Mouse (Mus musculus) retina, embryonic 14.5 days (tissue): ENCODE measurements around the gene Adrb1.

Source experiments
- DNase-seq: peaks from one replicate; pipeline ENCODE4 v3.0.0-alpha.2; 2015; ENCODE audit warnings: low spot score

Adrb1 gene

DNA sequence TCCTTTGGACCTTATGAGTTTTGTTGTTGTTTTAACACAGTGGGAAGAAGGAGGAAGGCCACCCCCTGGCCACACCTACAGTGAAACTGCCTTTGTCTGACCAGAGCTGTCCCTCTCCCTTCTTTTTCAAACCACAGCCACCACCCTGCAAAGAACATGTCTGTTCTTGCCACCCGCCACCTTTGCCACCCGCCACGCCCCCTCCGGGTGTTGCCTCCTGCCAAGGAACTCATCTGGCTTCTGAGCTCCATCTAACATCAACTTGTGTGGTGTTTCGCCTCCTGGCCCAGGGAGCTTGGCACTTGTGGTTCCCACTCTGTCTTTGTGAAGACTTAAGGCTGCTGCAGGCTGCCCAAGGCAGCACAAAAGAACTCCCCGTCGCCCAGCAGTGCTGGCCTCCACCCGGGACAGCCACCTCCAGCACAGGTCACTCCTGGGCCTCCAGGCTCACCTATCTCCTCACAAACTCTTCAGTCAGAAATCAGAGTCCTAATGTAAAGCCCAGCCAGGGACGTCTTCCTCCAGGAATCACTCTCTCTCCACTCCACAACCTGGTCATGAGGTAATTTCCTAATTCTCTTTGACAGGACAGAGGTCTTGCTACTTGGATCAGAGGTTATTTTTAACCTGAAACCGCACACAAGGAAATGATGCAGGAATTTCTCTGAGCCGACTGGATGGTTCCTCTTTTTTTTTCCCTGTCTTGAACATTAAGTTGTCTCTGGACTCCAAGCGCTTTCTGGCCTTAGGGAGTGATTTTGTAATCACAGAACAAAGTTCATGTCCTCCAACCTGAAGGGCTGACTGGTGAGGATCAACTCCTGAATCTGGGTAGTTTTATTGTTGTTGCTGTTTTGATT lies 18.5 kb upstream of the Adrb1 start:
- DNase-seq: no peak

DNA sequence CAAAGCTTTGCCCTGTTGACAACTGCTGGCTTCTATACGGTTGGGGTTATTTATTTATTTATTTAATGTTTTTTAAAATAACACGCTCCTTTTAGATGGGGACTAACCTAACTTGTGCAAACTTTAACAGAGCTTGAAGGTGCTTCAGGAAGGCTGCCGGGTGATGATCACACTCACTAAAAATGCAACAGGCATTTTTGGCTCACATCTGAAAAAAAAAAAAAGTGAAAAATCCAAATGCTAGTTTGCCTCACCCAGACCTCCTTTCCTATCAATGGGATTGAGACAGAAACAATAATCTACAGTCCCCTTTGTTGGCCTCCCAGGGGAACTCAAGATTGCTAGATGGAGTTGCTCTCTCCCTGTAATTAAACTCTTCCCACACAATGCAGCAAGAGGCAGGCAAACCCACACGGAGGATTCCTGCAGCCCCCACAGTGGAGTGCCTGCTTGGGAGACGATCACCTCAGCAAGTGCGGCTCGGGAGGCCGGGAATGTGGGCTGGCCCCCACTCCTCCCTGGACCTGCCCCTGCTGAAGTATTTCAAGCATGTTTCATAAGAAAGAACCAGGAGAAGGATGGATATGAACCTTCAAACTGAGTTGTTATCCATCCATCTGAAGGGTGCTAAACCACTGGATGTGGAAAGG lies 16.8 kb upstream of the Adrb1 start:
- no peak for DNase-seq

DNA sequence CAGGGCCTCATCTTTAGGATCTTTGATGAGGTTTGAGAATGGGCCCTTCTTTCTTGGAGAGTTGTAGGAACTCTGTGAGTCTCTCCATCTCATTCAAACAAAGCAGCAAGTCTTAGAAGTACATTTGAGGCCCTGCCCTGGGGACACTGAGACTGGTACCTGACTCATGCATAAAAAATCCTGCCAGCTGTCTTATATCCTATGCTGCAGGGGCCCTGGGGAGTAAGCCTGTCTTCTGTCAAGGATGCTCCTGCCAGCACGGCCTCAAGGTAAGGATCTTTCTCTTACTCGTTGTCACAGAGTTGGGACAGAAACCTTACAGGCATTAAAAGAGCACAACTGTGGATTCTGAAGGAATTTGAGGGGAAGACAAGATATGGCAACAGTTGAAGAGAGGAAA lies 13.2 kb upstream of the Adrb1 start:
- no peak for DNase-seq

DNA sequence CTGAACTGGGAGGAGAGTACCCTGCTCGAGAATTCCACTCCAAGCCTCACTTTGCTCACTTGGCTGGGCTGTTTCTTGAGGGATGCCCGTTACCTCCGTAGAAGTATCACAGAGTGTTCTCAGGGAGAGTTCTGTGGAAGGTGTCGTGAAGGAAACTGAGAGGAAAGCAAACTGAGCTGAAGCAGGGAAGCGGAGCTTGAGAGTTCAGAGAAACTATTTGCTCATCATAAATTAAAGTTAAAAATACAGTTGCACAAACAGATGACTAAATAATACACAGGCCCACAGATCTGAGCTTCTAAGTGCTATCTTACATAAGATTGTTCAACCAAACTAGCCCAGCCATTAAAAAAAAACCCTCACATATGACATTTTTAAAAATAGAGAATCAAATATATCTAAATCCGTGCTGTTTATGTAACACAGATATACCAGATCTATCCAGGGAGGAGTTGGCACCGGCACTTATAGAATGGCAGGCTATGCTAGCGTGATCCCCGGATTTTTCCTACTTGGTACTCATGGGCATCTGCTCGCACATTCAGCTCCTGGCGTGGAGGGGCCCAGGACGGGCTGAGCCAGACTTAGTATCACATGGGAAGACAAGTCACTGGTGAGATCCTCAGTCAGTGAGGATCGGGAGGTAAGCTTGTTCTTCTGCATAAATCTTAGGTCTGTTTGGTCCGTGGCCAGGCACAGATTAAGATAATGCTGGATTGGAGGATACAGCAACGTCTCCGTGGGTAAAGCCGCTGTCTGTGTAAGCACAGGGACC lies 11.7 kb upstream of the Adrb1 start:
- DNase-seq: no peak

DNA sequence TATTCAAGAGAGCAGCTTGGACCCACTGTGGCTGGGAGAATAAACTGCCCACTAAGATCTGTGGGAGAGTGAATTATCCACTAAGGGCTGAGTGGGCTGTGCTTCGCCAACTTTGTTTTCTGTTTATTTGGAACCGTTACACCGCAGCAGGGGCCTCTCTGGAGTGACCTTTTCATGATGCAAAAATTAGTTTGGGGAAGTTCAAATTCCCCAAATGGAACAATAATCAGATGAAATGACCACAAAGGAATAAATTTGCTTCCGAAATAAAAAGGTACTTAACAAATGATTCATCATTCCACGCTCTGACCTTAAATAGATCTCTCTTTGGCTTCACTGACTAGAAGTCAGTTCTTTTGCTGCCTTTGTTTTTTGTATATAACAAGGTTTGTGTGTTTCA lies 8.4 kb upstream of the Adrb1 start:
- DNase-seq: no peak

DNA sequence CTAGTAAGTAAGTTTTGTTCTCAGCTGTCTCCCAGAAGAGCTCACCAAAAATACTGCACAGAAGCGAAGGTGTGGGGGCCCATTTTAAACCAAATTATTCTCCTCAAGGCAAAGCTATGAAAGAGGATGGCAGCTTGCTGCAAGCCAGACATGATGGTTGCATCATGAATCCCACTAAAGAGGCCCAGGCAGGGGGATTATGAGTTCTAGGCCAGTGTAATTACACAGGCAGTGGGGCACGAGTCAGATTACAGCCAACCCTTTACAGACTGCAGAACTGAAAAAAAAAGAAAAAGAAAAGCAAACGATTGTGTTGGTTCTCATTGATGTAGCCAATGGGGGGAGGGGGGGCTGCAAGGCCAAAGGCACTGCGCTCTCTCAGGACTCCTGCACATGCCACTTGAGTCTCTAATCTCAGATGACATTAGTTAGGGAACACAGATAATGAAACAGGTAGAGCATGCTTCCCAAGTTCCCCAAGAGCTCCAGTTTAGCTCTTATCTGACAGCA lies 7.3 kb upstream of the Adrb1 start:
- peak; percentile 40 for DNase-seq

DNA sequence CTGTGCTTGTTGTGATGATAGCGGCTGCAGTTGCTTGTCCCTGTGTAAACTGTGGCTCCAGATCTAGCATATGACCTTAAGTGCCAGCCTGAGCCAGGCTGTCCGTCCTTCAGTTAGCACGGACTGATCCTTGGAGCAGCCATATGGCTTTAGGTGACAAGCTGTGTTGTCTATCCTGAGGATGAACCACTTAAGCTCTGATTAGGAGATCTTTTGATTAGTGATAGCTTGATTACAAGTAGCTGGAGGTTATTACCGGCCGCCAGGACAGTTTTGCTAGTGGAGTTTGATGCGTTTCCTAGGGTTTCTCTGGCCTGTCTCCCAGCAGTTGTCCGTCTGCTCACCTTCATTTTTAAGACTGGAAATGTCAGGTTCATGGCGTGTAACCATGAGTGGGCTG lies 4.0 kb upstream of the Adrb1 start:
- no peak for DNase-seq

DNA sequence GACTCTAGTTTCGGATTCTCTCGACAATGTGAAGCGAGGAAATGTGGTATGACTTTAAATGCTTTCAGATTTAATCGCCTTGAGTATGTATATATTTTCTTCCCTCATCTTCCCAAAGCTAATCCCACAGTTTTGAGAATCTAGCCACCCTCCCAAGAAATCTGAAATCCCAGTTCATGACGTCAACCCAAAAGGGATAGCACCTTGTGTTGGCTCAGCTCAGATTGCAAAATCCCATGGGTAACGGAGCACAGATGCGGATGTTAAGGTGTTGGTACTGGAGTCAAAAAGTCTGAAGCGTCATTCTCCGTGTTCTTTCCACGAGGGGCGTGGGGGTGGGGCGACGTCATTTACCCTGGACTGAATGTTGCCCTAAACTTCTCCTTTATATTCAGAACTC lies 1.1 kb upstream of the Adrb1 start:
- no peak for DNase-seq

DNA sequence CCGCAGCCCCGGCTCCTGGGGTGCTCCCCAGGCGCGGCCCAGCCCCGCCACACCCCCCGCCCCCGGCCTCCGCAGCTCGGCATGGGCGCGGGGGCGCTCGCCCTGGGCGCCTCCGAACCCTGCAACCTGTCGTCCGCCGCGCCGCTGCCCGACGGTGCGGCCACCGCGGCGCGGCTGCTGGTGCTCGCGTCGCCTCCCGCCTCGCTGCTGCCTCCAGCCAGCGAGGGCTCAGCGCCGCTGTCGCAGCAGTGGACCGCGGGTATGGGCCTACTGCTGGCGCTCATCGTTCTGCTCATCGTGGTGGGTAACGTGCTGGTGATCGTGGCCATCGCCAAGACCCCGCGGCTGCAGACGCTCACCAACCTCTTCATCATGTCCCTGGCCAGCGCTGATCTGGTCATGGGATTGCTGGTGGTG lies 300 bp downstream of the Adrb1 start:
- DNase-seq: peak; percentile 36

DNA sequence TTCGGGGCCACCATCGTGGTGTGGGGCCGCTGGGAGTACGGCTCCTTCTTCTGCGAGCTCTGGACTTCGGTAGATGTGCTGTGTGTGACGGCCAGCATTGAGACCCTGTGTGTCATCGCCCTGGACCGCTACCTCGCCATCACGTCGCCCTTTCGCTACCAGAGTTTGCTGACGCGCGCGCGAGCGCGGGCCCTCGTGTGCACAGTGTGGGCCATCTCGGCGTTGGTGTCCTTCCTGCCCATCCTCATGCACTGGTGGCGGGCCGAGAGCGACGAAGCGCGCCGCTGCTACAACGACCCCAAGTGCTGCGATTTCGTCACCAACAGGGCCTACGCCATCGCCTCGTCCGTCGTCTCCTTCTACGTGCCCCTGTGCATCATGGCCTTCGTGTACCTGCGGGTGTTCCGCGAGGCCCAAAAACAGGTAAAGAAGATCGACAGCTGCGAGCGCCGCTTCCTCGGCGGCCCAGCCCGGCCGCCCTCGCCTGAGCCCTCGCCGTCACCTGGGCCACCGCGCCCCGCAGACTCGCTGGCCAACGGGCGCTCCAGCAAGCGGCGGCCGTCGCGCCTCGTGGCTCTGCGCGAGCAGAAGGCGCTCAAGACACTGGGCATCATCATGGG lies 822 bp downstream of the Adrb1 start:
- peak; percentile 31 for DNase-seq

DNA sequence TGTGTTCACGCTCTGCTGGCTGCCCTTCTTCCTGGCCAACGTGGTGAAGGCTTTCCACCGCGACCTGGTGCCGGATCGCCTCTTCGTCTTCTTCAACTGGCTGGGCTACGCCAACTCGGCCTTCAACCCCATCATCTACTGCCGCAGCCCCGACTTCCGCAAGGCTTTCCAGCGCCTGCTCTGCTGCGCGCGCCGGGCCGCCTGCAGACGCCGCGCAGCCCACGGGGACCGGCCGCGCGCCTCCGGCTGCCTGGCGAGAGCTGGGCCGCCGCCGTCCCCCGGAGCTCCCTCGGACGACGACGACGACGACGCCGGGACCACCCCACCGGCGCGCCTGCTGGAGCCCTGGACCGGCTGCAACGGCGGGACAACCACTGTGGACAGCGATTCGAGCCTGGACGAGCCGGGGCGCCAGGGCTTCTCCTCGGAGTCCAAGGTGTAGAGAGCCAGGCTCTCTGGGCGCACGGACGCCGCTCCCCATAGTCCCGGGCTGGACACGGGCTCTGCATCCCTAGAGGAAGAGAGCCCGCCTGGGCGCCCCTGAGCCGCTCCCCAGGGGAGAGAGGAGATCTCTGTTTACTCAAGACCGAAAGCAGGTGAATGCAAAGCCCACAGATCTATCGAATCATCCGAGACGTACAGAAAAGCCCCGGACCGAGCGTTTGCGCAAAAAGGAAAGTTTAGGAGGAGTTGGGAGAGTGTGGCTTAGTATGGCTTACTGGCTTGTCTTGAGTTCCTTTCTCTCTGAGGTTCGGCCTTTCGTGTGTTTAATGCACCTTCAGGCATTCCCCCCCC lies 1.5 kb downstream of the Adrb1 start:
- peak; percentile 40 for DNase-seq

DNA sequence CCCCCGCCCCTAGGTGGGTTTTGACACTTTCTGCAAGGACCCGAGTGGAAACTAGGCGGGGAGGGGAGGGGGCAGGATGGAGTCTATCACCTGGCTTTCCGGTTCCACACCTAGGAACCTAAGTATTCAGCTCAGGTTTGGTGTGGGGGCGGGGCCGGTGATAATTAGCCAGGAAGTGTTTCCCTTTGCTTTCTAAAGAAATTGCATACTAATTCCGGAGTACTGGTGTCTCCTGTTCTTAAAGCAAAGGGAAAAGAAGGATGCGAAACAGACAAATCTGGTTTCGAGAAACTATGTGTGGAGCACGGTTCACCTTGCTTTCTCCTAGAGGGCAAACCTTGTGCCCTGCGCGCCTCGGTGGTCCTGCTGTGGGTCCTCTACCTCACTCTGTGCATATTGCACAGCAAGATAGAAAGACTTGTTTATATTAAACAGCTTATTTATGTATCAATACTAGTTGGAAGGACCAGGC lies 2.2 kb downstream of the Adrb1 start:
- no peak for DNase-seq

DNA sequence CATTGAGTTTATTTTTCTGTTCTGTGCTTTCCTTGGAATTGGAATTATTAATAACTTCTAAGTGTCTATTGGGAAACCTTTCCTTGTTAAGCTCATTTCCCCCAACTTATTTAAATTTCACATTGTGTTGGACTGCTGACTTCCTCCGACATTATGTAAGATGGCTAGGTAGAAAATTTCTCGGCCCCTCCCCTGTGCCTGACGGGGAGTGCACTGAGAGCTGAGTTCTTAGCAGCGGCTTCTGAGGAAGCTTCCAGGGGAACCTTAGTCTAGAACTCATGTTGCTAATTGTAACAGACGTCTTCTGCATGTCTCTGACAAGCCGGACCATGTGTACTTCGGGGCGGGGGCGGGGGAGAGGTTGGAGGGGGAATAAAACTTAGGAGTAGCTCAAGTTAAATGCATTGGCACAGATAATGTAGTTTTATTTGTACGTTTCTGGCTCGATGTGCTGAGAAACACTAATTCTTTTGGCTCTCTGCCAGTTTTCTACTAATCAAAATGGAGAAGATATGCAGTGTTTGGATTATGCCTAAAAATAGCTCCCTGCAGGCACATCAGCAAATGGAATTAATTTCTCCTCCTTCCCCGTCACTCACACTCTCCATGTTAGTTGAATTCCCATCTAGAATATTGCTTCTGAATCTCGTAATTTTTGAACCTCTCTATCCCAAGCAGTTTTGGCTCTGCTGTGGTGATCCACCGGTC lies 5.3 kb downstream of the Adrb1 start:
- no peak for DNase-seq

DNA sequence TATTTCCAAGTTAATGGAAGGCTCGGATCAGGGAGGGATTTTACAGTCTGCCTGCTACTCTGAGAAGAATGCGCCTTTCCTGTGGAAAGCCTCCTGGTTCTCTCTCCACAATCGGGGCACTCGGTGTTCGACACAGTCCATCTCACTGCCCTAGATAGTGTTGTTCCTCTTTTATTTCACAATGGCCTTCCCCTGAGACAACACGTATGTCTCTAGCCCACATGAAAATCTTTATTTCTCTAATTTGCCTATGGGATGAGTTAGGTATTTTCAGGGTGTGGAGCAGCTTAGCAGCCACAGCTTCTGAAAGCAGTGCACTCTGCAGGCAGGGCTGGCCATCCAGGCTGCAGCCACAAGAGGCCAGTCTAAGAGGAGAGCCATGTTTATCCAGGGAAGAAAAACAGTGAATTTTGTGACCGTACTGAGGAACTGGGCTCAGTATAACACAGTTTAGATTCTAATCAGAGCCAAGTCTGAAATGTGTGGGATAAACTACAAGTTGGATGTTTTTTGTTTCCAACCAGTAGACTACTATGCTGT lies 12.1 kb downstream of the Adrb1 start:
- no peak for DNase-seq

DNA sequence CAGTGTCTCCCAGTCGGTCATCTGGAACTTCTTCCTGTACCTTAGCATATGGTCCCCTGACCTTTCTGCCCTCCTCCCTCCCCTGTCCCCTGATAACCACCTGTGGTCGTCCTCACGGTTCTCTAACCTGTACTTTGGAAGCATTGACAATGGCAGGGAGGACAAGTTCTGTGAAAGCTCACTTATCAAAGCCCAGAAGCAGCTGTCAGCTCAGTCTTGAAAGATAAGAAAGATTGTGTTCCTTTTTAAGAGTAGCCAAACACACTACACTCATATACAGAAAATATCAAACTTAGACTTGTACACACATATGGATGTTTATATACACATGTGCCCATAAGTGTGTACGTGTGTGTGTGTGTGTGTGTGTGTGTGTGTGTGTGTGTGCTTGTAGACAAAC lies 13.7 kb downstream of the Adrb1 start:
- no peak for DNase-seq

DNA sequence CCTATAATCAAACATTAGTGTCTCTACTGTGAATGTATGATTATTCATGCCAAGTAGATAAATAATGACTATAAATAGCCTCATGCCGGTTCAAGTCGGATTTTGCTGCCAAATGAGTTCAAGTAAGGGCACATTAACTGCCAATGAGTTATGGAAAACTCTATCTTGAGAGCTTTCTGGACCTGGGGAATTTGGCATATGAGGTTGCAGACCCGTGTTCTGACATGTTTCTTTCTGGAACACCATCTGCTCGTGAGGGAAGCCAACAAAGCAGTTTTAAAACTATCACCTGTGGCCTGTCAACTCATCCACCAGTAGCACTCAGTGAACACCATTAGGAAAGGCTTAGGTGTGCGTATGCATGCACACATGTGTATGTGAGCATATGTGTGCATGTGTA lies 14.3 kb downstream of the Adrb1 start:
- DNase-seq: no peak

DNA sequence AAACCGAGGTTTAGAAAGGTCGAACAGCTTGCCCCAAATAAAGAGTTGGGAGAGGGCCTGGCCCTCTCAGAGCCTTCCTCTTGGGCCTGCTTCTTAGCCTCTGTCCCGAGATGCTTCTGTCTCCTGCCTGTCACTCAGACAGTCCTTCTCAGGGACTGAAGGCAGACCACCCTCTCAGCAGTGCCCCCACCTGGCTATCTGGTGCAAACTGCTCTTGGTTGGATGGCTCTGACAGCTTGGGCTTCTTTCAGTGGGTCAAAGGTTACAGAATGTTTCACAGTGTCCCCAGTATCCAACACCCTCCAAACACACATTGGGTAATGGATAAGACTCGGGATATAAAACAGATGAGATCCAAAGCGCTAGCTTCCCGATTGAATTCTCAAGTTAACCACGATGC lies 23.1 kb downstream of the Adrb1 start:
- DNase-seq: peak; percentile 68

DNA sequence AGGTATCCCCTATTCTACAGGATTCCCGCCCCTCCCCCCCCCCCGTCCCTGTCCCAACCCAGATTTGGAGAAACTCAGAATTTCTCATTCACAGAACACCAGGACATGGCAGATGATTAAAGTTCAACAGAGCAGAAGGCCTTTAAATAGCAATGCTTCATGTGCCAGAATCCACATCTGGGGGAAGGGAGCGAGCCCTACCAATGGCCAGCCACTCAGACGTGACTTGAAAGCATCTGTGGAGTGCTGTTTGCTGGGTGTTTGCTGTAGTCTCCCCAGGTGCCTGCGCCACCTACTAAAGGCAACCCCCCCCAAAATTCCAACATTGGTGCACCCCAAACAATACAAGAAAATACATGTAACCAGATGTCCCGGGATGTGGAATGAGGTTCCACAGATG lies 23.5 kb downstream of the Adrb1 start:
- no peak for DNase-seq

DNA sequence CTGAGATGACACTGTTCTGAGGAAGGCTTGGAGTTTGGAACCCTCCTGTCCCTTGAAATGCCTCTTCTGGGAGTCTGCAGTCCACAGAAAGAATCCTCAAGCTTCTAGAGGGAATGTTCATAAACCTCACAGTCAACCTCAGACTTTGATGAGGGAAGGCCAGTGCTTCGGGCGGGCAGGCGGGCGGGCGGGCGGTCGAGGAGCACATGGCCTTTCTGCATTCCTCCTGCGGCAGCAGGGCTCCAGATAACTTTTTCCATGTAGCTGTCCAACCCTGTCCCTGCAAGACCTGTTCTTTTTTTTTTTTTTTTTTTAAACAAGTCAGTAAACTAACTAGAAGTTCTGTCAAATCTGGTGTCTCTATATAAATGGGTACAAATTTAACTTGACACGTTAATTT lies 24.6 kb downstream of the Adrb1 start:
- DNase-seq: no peak

DNA sequence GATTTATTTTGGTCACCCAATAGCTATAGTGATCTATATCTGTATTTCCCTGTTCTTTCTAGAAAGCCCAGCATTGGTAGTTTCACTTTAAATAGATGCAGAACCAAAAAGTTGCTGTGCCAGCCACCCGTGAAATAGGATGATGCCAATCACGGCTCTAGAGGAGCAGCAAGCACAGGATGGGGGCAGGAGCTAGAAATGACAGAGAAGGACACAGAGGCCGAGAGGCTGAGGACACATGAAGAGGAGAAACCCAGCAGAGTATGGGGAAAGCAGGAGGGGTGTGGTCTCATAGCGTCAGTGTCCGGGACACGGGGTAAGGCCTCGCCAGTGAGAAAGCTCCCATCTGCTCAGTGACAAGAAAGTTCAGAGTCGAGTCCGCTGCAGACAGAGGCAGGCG lies 25.9 kb downstream of the Adrb1 start:
- DNase-seq: peak; percentile 45
